Mouse (Mus musculus) cortical plate, adult 2 months (tissue): ENCODE measurements around the gene Fars2.

Source experiments
- CTCF ChIP-seq: fragments of 200-500 bp; IDR thresholded peaks from 2 replicates; pipeline ENCODE4 v1.5.1; 2011; ENCODE audit warnings: mild to moderate bottlenecking, control low read depth, low read length; ENCODE audit not compliant: insufficient read depth; ENCODE audit errors: extremely low read depth
- POLR2A ChIP-seq: fragments of 200-500 bp; IDR thresholded peaks from 2 replicates; pipeline ENCODE4 v1.6.1; 2011; ENCODE audit warnings: mild to moderate bottlenecking, low read length, control low read depth; ENCODE audit not compliant: insufficient read depth; ENCODE audit errors: extremely low read depth

DNA sequence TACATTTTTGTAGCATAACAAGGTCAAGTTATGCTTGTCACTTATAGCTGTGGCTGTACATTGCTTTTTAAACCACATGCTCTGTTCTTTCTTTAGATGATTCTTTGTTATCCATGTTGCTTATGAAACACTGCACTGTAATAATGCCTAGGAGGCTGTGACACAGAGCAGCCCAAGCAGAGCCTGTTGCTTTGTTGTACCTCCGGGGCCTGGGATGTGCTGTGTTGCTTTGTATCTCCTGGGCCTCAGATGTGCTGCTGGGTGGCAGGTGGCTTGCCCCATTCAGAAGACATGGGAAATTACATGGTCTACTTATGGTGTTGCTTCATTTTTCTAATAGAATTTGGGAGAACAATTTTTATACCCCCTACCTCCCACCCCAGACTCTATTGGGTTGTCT is 166.9 kb downstream of the Fars2 start:
- TF ChIP-seq CTCF, result no peak
- TF ChIP-seq POLR2A, result no peak
